Mouse (Mus musculus): Measurements from ENCODE around the gene Npl. TPM values are rescaled to one million over a fixed set of nuclear protein-coding genes. Genes with fewer than 3 reads are reported as not detected.

Npl gene
- polyA plus RNA-seq, 1 experiment from 2014 or later = 8.0 TPM

Other genes with a start within 250 kb of the Npl start
- gene Lamc1, start 217.3 kb downstream of the Npl start, polyA plus RNA-seq (2015; fragmentation: Nextera tagmentation; extraction: Ambion mirVana) = 7.1 and 7.2 TPM in 2 replicates
- gene Shcbp1l, start 124.9 kb downstream of the Npl start, polyA plus RNA-seq (2015; fragmentation: Nextera tagmentation; extraction: Ambion mirVana) = 0.21 and 0.23 TPM in 2 replicates
- 15.3 and 18.6 TPM in 2 replicates for gene Dhx9, start 62.4 kb downstream of the Npl start, polyA plus RNA-seq (2015; fragmentation: Nextera tagmentation; extraction: Ambion mirVana)
- gene Rgs8, start 103.0 kb upstream of the Npl start, polyA plus RNA-seq (2015; fragmentation: Nextera tagmentation; extraction: Ambion mirVana) = 0.07 and 0.09 TPM in 2 replicates
- gene Rgs16, start 190.3 kb upstream of the Npl start, polyA plus RNA-seq (2015; fragmentation: Nextera tagmentation; extraction: Ambion mirVana) = 0.39 and 0.56 TPM in 2 replicates
- gene Rnasel, start 199.4 kb upstream of the Npl start, polyA plus RNA-seq (2015; fragmentation: Nextera tagmentation; extraction: Ambion mirVana) = 13.8 and 15.9 TPM in 2 replicates